Mouse (Mus musculus) thymus, adult 2 months (tissue): ENCODE measurements at regions not wholly inside any gene's neighbourhood (a gene's known extent, or its start where the extent isn't known, plus 50 kb on each side); places are given as distances from the start of the nearest gene placed in this dataset.

Experiments used
- CTCF ChIP-seq: fragments of 200-500 bp; IDR thresholded peaks from 2 replicates; pipeline ENCODE4 v1.5.1; 2012; ENCODE audit warnings: mild to moderate bottlenecking, control low read depth, low read length, moderate library complexity, borderline replicate concordance; ENCODE audit not compliant: control insufficient read depth, poor library complexity, insufficient read depth; ENCODE audit errors: extremely low read depth
- POLR2A ChIP-seq: fragments of 200-500 bp; IDR thresholded peaks from 2 replicates; pipeline ENCODE4 v1.6.1; 2012; ENCODE audit warnings: mild to moderate bottlenecking, low read length, control low read depth, moderate library complexity; ENCODE audit not compliant: control insufficient read depth, poor library complexity, insufficient read depth; ENCODE audit errors: extremely low read depth

DNA sequence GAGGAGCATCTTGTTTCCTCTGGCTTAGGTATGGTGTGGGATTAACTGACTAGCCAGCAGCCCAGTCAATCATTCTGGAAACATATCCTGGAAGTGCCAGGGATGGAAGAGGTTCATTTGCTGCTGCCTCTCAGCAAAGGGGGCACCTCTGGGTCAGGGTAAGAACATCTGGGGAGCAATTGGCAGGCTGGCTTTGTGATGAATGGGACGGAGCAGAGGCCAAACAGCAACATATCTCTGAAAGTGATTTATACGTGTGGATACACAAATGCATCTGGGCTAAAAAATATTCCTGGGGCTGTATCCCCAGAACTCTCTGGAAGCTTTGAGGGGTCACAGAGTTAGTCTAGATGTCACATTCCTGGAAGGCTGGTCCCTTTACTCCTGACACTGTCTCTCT, 257.2 kb upstream of the Tle4 start:
- no peak for TF ChIP-seq CTCF
- no peak for TF ChIP-seq POLR2A
